Mouse (Mus musculus): ENCODE results near the gene Taf5.

DNA sequence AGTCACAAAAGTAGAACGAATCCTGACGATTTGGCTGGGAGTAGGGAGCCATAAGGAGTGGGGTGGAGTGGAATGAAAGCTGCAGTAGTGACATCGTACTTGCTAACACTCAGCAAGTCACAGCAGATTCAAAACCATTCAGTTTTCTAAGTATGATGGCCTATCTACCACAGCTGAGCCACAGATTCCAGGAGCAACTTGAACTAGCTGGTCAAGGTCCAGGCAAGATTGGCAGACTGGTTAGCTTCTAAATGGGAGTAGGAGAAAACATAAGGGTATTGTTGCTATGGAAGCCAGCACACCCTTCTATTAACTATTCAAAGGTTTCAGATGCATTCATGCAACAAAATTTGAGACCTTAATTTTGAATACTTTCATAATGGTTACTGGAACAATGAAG, 20.7 kb downstream of the Taf5 start:
- TF ChIP-seq CTCF (conservative IDR thresholded peaks at IDR 0.05; ENCODE audit: insufficient read depth, insufficient read length, low read depth, low read length), result no peak
- no peak for TF ChIP-seq POLR2A (IDR thresholded peaks at IDR 0.05; ENCODE audit: low read depth, low read length)

Data from kidney, adult 2 months (tissue).